Mouse (Mus musculus) lung, embryonic 15.5 days (tissue): ENCODE measurements at regions not wholly inside any gene's neighbourhood (a gene's known extent, or its start where the extent isn't known, plus 50 kb on each side); places are given as distances from the start of the nearest gene placed in this dataset.
A peak's percentile ranks its signal among the peaks of the same experiment; 100 is the strongest.

ENCODE experiments used
- ATAC-seq: fragments of 200-750 bp; cut with Nextera tagmentation; 2 replicates; pipeline ENCODE4 v1.8.0; 2017; ENCODE audit warnings: moderate number of reproducible peaks, borderline replicate concordance; ENCODE audit not compliant: low FRiP score, low TSS enrichment; ENCODE audit errors: extremely low read depth
- H3K27ac ChIP-seq: fragments of 300-500 bp; sonication (generic); 2 replicates; pipeline ENCODE4 v1.5.1; 2015; ENCODE audit warnings: moderate library complexity, mild to moderate bottlenecking, inconsistent platforms
- H3K27me3 ChIP-seq: fragments of 300-500 bp; sonication (generic); 2 replicates; pipeline ENCODE4 v1.6.1; 2015; ENCODE audit warnings: inconsistent platforms
- H3K36me3 ChIP-seq: fragments of 300-500 bp; sonication (generic); 2 replicates; pipeline ENCODE4 v1.6.1; 2015; ENCODE audit warnings: inconsistent platforms
- H3K4me1 ChIP-seq: fragments of 300-500 bp; sonication (generic); 2 replicates; pipeline ENCODE4 v1.6.1; 2015; ENCODE audit warnings: inconsistent platforms
- H3K4me2 ChIP-seq: fragments of 300-500 bp; sonication (generic); 2 replicates; pipeline ENCODE4 v1.6.1; 2015; ENCODE audit warnings: inconsistent platforms, mild to moderate bottlenecking, moderate library complexity
- H3K4me3 ChIP-seq: fragments of 300-500 bp; sonication (generic); 2 replicates; pipeline ENCODE4 v1.5.1; 2015; ENCODE audit warnings: mild to moderate bottlenecking, inconsistent platforms
- H3K9ac ChIP-seq: fragments of 300-500 bp; sonication (generic); 2 replicates; pipeline ENCODE4 v1.6.1; 2015; ENCODE audit warnings: inconsistent platforms
- H3K9me3 ChIP-seq: fragments of 300-500 bp; sonication (generic); 2 replicates; pipeline ENCODE4 v1.6.1; 2016; ENCODE audit warnings: inconsistent platforms
- WGBS: fragments of 180-500 bp; shearing (Covaris S2); methylation state at CpG from one replicate; pipeline ENCODE4 v1.1.7; 2015; 5-methylcytosine and 5-hydroxymethylcytosine counted together

- no peak; the same call in 1 of the 2 replicates for ATAC-seq
- H3K4me3 ChIP-seq, result no peak overlapping the region
- H3K4me2 ChIP-seq, result no peak overlapping the region
- H3K36me3 ChIP-seq, result no peaks in the 10 kb centered on the region
- peaks cover 5% of the 10 kb centered on the region; the same call in 1 of the 2 replicates for H3K4me1 ChIP-seq
- WGBS, result 36% methylated on average over 5 of the region's 5 CpGs
- no peaks in the 10 kb centered on the region for H3K9me3 ChIP-seq
- no peak overlapping the region for H3K9ac ChIP-seq
- peak overlapping the region; percentile 37; the same call in 1 of the 2 replicates for H3K27ac ChIP-seq
- H3K27me3 ChIP-seq, result no peaks in the 10 kb centered on the region
Measured at GRCm38 (mm10) chr1:125488915-125489730, 53.6 kb upstream of the Actr3 start.

- Histone ChIP-seq H3K27me3 (no peaks in the 10 kb centered on the region), H3K4me2 (no peak overlapping the region), H3K36me3 (no peaks in the 10 kb centered on the region), H3K9me3 (no peaks in the 10 kb centered on the region), H3K27ac (no peak overlapping the region), H3K4me1 (peaks cover 5% of the 10 kb centered on the region; the same call in 1 of the 2 replicates), H3K9ac (no peak overlapping the region), H3K4me3 (no peak overlapping the region)
- WGBS, result 47% methylated on average over 5 of the region's 5 CpGs
- no peak for ATAC-seq
Measured at GRCm38 (mm10) chr1:125491014-125491413, 55.5 kb upstream of the Actr3 start.

- no peaks in the 10 kb centered on the region for H3K9me3 ChIP-seq
- H3K4me2 ChIP-seq, result no peak overlapping the region
- ATAC-seq, result no peak
- H3K4me1 ChIP-seq, result no peaks in the 10 kb centered on the region
- no peak overlapping the region for H3K27ac ChIP-seq
- no peaks in the 10 kb centered on the region for H3K36me3 ChIP-seq
- H3K9ac ChIP-seq, result no peak overlapping the region
- H3K27me3 ChIP-seq, result no peaks in the 10 kb centered on the region
- H3K4me3 ChIP-seq, result no peak overlapping the region
- WGBS, result 69% methylated on average over 6 of the region's 6 CpGs
Measured at GRCm38 (mm10) chr1:125494598-125494997, 59.1 kb upstream of the Actr3 start.

GRCm38 (mm10) chr1:125495320-125496083 lies 60.0 kb upstream of the Actr3 start:
- ATAC-seq, result no peak
- H3K36me3 ChIP-seq, result no peaks in the 10 kb centered on the region
- H3K4me2 ChIP-seq, result no peak overlapping the region
- WGBS, result 86% methylated on average over 13 of the region's 13 CpGs
- H3K9me3 ChIP-seq, result no peaks in the 10 kb centered on the region
- H3K27me3 ChIP-seq, result no peaks in the 10 kb centered on the region
- H3K27ac ChIP-seq, result no peak overlapping the region
- H3K4me1 ChIP-seq, result no peaks in the 10 kb centered on the region
- H3K4me3 ChIP-seq, result no peak overlapping the region
- no peak overlapping the region for H3K9ac ChIP-seq

- Histone ChIP-seq H3K27ac (no peak overlapping the region), H3K9me3 (no peaks in the 10 kb centered on the region), H3K4me2 (no peak overlapping the region), H3K9ac (no peak overlapping the region), H3K27me3 (no peaks in the 10 kb centered on the region), H3K36me3 (no peaks in the 10 kb centered on the region), H3K4me1 (no peaks in the 10 kb centered on the region), H3K4me3 (no peak overlapping the region)
- 71% methylated on average over 9 of the region's 9 CpGs for WGBS
- ATAC-seq, result no peak
Measured at GRCm38 (mm10) chr1:125497006-125497405, 61.5 kb upstream of the Actr3 start.

- H3K36me3 ChIP-seq, result no peaks in the 10 kb centered on the region
- no peaks in the 10 kb centered on the region for H3K4me1 ChIP-seq
- no peak for ATAC-seq
- H3K9me3 ChIP-seq, result no peaks in the 10 kb centered on the region
- no peaks in the 10 kb centered on the region for H3K27me3 ChIP-seq
- H3K4me2 ChIP-seq, result no peak overlapping the region
- H3K4me3 ChIP-seq, result no peak overlapping the region
- H3K27ac ChIP-seq, result no peak overlapping the region
- no peak overlapping the region for H3K9ac ChIP-seq
- WGBS, result 86% methylated on average over 4 of the region's 4 CpGs
Measured at GRCm38 (mm10) chr1:125501964-125502517, 58.4 kb upstream of the Slc35f5 start.

GRCm38 (mm10) chr1:125503878-125504277 lies 56.5 kb upstream of the Slc35f5 start:
- H3K36me3 ChIP-seq, result no peaks in the 10 kb centered on the region
- H3K9ac ChIP-seq, result no peak overlapping the region
- 77% methylated on average over 4 of the region's 4 CpGs for WGBS
- H3K9me3 ChIP-seq, result no peaks in the 10 kb centered on the region
- no peak overlapping the region for H3K27ac ChIP-seq
- 0 out of 2 replicates have a peak, but pooled peaks cover 3% of the 10 kb centered on the region for H3K4me1 ChIP-seq
- no peak overlapping the region for H3K4me3 ChIP-seq
- no peak for ATAC-seq
- H3K27me3 ChIP-seq, result no peaks in the 10 kb centered on the region
- H3K4me2 ChIP-seq, result no peak overlapping the region

- Histone ChIP-seq H3K4me2 (no peak overlapping the region), H3K9me3 (no peaks in the 10 kb centered on the region), H3K4me1 (0 out of 2 replicates have a peak, but pooled peaks cover 3% of the 10 kb centered on the region), H3K9ac (no peak overlapping the region), H3K4me3 (no peak overlapping the region), H3K27me3 (no peaks in the 10 kb centered on the region), H3K27ac (no peak overlapping the region), H3K36me3 (no peaks in the 10 kb centered on the region)
- WGBS, result 53% methylated on average over 5 of the region's 5 CpGs
- no peak for ATAC-seq
Measured at GRCm38 (mm10) chr1:125507786-125508514, 52.4 kb upstream of the Slc35f5 start.

- 0 out of 2 replicates have a peak, but pooled peaks cover 3% of the 10 kb centered on the region for H3K4me1 ChIP-seq
- no peak overlapping the region for H3K4me3 ChIP-seq
- no peak overlapping the region for H3K9ac ChIP-seq
- H3K4me2 ChIP-seq, result no peak overlapping the region
- H3K9me3 ChIP-seq, result no peaks in the 10 kb centered on the region
- no peak overlapping the region for H3K27ac ChIP-seq
- peak; percentile 46 for ATAC-seq
- no peaks in the 10 kb centered on the region for H3K36me3 ChIP-seq
- 69% methylated on average over 5 of the region's 5 CpGs for WGBS
- no peaks in the 10 kb centered on the region for H3K27me3 ChIP-seq
Measured at GRCm38 (mm10) chr1:125508594-125509257, 51.7 kb upstream of the Slc35f5 start.
